Mouse (Mus musculus): ENCODE data around the gene Mllt10.

Mllt10 gene

GRCm38 (mm10) chr2:18055016-18055928, at the start of gene Mllt10:
Mllt10 (plus strand) TSS chr2:18055237.
- peak in 1 of 2 experiments; percentile 26 for DNase-seq (ENCODE audit: low spot score in 2 of 2)

GRCm38 (mm10) chr2:18011226-18011625, 43.8 kb upstream of the Mllt10 start:
- no peak for DNase-seq (ENCODE audit: low spot score in 2 of 2)

GRCm38 (mm10) chr2:18012866-18013265, 42.2 kb upstream of the Mllt10 start:
- no peak for DNase-seq (ENCODE audit: low spot score in 2 of 2)

- no peak for DNase-seq (ENCODE audit: low spot score in 2 of 2)
These were observed 39.5 kb upstream of the Mllt10 start for GRCm38 (mm10) chr2:18015581-18015980.

GRCm38 (mm10) chr2:18016639-18017038, 38.4 kb upstream of the Mllt10 start:
- DNase-seq (ENCODE audit: low spot score in 2 of 2), result no peak

- no peak for DNase-seq (ENCODE audit: low spot score in 2 of 2)
These were observed 37.7 kb upstream of the Mllt10 start for GRCm38 (mm10) chr2:18017321-18017720.

GRCm38 (mm10) chr2:18019122-18019521, 35.9 kb upstream of the Mllt10 start:
- DNase-seq (ENCODE audit: low spot score in 2 of 2), result no peak

- DNase-seq (ENCODE audit: low spot score in 2 of 2), result no peak
These were observed 32.2 kb upstream of the Mllt10 start for GRCm38 (mm10) chr2:18022886-18023285.

- no peak for DNase-seq (ENCODE audit: low spot score in 2 of 2)
These were observed 29.9 kb upstream of the Mllt10 start for GRCm38 (mm10) chr2:18025116-18025515.

GRCm38 (mm10) chr2:18025781-18026115, 29.3 kb upstream of the Mllt10 start:
- DNase-seq (ENCODE audit: low spot score in 2 of 2), result no peak

GRCm38 (mm10) chr2:18026116-18026947, 28.7 kb upstream of the Mllt10 start:
- DNase-seq (ENCODE audit: low spot score in 2 of 2), result peak; percentile 31 to 65

GRCm38 (mm10) chr2:18027448-18028139, 27.4 kb upstream of the Mllt10 start:
- peak; percentile 91 to 95 for DNase-seq (ENCODE audit: low spot score in 2 of 2)

- DNase-seq (ENCODE audit: low spot score in 2 of 2), result peak; percentile 79 to 90
These were observed 26.7 kb upstream of the Mllt10 start for GRCm38 (mm10) chr2:18028140-18029021.

GRCm38 (mm10) chr2:18029656-18030055, 25.4 kb upstream of the Mllt10 start:
- DNase-seq (ENCODE audit: low spot score in 2 of 2), result no peak

- no peak for DNase-seq (ENCODE audit: low spot score in 2 of 2)
These were observed 24.5 kb upstream of the Mllt10 start for GRCm38 (mm10) chr2:18030581-18030980.

GRCm38 (mm10) chr2:18031271-18031821, 23.7 kb upstream of the Mllt10 start:
- DNase-seq (ENCODE audit: low spot score in 2 of 2), result peak in 1 of 2 experiments; percentile 37

GRCm38 (mm10) chr2:18031831-18032537, 23.1 kb upstream of the Mllt10 start:
- DNase-seq (ENCODE audit: low spot score in 2 of 2), result peak in 1 of 2 experiments; percentile 40

- DNase-seq (ENCODE audit: low spot score in 2 of 2), result no peak
These were observed 22.5 kb upstream of the Mllt10 start for GRCm38 (mm10) chr2:18032538-18032895.

- no peak for DNase-seq (ENCODE audit: low spot score in 2 of 2)
These were observed 21.6 kb upstream of the Mllt10 start for GRCm38 (mm10) chr2:18033166-18034108.
